Mouse (Mus musculus): ENCODE data around the gene Eif4e2. TPM values are rescaled to one million over a fixed set of nuclear protein-coding genes. Genes with fewer than 3 reads are reported as not detected.

Gene Eif4e2
- polyA plus RNA-seq, 1 experiment from 2014 or later = 101 TPM

DNA sequence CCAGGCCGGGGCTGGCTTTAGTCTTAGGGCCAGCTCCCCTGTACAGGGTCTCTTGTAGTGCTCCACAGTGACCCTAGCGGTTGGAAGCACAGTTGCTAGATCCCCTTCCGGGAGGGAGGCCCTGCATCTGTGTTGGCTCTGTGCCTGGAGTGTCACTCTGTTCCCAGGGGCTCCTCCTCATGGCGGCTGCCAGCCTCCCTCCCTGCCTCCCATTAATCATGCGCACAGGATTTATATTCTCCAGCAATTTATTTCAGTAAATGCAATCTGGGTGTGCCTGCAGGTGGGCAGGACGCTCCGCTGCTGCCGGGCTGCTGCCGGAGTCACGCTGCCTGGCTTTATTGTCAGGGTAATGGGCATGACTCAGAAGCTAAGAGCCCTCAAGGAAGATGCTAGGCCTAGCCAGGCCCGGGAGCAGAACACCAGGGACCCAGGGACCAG is 37.8 kb upstream of the Eif4e2 start:
- no peaks in the 10 kb centered on the region for H3K36me3 ChIP-seq (ENCODE audit: control insufficient read depth, insufficient read depth, low read length)
- peak; percentile 57 for ATAC-seq (ENCODE audit: insufficient number of reproducible peaks, insufficient read depth, low FRiP score, low read depth)
- H3K27ac ChIP-seq (replicated peaks in 1 of 2; ENCODE audit: control insufficient read depth in 1 of 2, insufficient read depth in 1 of 2, low read depth in 2 of 2, low read length in 2 of 2) = no peak overlapping the region
- H3K9ac ChIP-seq (ENCODE audit: low read length) = no peak overlapping the region
- H3K9me3 ChIP-seq (ENCODE audit: control insufficient read depth, low read length) = no peaks in the 10 kb centered on the region
- 23% methylated on average over 11 of the region's 11 CpGs for WGBS
- H3K27me3 ChIP-seq (ENCODE audit: control insufficient read depth, insufficient read depth, low read length) = peaks cover 45% of the 10 kb centered on the region
- H3K4me1 ChIP-seq (ENCODE audit: control insufficient read depth in 2 of 2, insufficient read depth in 2 of 2, low read length in 2 of 2) = peaks cover 5 to 7% of the 10 kb centered on the region in 2 experiments; a peak in 3 of 4 replicates
- H3K4me3 ChIP-seq (ENCODE audit: control insufficient read depth in 1 of 2, insufficient read depth in 1 of 2, low read depth in 1 of 2, low read length in 2 of 2) = no peak overlapping the region
- no peak overlapping the region for H3K4me2 ChIP-seq (ENCODE audit: low read length)

DNA sequence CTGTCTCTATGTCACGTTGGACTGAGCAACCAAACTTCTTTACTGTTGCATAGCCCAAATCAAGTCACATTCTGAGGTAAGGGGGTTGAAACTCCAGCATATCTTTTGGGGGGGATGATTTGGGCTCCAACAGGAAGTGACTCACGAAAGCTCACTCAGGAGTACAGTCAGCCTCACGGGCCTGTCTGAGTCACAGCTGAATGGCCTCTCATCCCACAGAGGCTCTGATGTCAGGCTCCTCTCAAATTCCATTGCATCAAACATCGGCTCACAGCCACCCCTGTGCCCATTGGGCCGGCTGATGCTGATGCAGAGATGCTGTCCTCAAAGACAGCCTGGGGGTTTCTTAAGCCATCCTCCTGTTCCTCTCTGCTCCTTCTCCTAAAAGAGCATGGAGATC is 32.8 kb upstream of the Eif4e2 start:
- 34% methylated on average over 5 of the region's 5 CpGs for WGBS
- peaks cover 58% of the 10 kb centered on the region for H3K27me3 ChIP-seq (ENCODE audit: control insufficient read depth, insufficient read depth, low read length)
- ATAC-seq (ENCODE audit: insufficient number of reproducible peaks, insufficient read depth, low FRiP score, low read depth) = no peak

DNA sequence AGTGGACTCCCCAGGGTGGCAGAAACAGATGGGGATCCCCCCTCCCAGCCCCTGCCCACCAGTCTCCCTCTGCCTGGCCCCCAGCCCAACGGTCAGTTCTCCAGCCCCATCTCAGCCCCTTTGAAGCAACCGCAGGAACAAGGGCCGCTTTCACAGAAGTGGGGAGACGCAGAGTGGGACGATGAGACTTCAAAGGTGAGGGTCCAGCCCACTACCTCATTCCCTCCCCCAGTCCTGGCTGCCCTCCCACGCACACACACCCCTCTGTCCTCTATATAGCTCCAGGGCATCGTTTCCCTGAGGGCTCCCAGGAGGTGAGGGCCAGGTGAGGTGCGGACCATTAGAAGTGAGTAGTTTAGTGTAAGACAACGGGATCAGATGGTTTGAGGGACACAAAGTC is 30.7 kb upstream of the Eif4e2 start, which contains the start of gene Prss56:
Prss56 (plus strand) TSS at position 301 of the 400 bp plus-strand sequence.
- H3K27ac ChIP-seq (replicated peaks in 1 of 2; ENCODE audit: control insufficient read depth in 1 of 2, insufficient read depth in 1 of 2, low read depth in 2 of 2, low read length in 2 of 2) = no peak within 1 kb of the TSS
- H3K36me3 ChIP-seq (ENCODE audit: control insufficient read depth, insufficient read depth, low read length) = no peaks in the 10 kb centered on the region
- H3K9me3 ChIP-seq (ENCODE audit: control insufficient read depth, low read length) = no peaks in the 10 kb centered on the region
- no peak for ATAC-seq (ENCODE audit: insufficient number of reproducible peaks, insufficient read depth, low FRiP score, low read depth)
- no peak within 1 kb of the TSS for H3K4me2 ChIP-seq (ENCODE audit: low read length)
- no peak within 1 kb of the TSS for H3K4me3 ChIP-seq (ENCODE audit: control insufficient read depth in 1 of 2, insufficient read depth in 1 of 2, low read depth in 1 of 2, low read length in 2 of 2)
- no peak within 1 kb of the TSS for H3K9ac ChIP-seq (ENCODE audit: low read length)
- peaks cover 77% of the 10 kb centered on the region for H3K27me3 ChIP-seq (ENCODE audit: control insufficient read depth, insufficient read depth, low read length)
- 52% methylated on average over 9 of the region's 9 CpGs for WGBS
- peaks cover 3 to 7% of the 10 kb centered on the region in 2 experiments; a peak in 2 of 4 replicates for H3K4me1 ChIP-seq (ENCODE audit: control insufficient read depth in 2 of 2, insufficient read depth in 2 of 2, low read length in 2 of 2)

More for the DNA sequence above, 32.8 kb upstream of the Eif4e2 start:
- Histone ChIP-seq H3K36me3 (ENCODE audit: control insufficient read depth, insufficient read depth, low read length) (no peaks in the 10 kb centered on the region), H3K4me2 (ENCODE audit: low read length) (no peak overlapping the region), H3K9me3 (ENCODE audit: control insufficient read depth, low read length) (no peaks in the 10 kb centered on the region), H3K27ac (replicated peaks in 1 of 2; ENCODE audit: control insufficient read depth in 1 of 2, insufficient read depth in 1 of 2, low read depth in 2 of 2, low read length in 2 of 2) (no peak overlapping the region), H3K4me1 (ENCODE audit: control insufficient read depth in 2 of 2, insufficient read depth in 2 of 2, low read length in 2 of 2) (peaks cover 4 to 6% of the 10 kb centered on the region in 2 experiments; a peak in 3 of 4 replicates), H3K4me3 (ENCODE audit: control insufficient read depth in 1 of 2, insufficient read depth in 1 of 2, low read depth in 1 of 2, low read length in 2 of 2) (no peak overlapping the region), H3K9ac (ENCODE audit: low read length) (no peak overlapping the region)

DNA sequence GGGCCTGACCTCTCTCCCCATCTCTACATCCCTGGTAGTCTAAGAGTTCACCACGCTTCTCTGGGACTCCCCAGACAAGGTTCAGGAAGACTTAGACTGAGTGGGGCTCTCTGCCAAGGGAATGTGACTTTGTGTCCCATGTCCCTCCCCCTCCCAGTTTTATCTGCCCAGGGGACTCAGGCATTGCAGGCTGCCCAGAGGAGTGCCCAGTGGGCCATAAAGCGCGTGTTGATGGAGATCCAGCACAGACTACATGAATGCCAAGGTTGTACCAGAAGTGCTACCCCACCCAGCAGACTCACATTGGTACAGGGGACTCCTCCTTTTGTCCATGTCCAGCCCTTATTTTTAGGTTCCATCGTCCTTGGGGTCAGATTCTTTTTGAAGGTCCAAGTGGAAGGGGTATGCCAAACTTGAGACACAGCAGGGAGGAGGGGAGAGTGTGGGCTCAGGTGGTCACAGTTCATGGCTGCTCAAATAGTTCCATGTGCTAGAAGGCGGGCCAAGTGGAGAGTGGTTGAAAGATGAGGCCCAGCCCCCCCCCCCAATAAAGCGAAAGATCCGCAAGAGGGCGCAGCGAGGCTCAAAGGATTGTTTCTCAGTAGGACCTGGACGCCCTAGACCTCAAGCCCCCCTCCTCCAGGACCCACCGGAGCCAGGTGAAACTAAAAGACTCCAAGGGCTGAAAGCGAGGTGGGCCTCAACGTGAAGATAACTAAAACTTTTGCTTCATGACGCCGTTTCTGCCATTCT is 29.5 kb upstream of the Eif4e2 start:
- H3K9ac ChIP-seq (ENCODE audit: low read length) = no peak overlapping the region
- H3K27ac ChIP-seq (replicated peaks in 1 of 2; ENCODE audit: control insufficient read depth in 1 of 2, insufficient read depth in 1 of 2, low read depth in 2 of 2, low read length in 2 of 2) = no peak overlapping the region
- 28% methylated on average over 15 of the region's 15 CpGs for WGBS
- peaks cover 3 to 7% of the 10 kb centered on the region in 2 experiments; a peak in 2 of 4 replicates for H3K4me1 ChIP-seq (ENCODE audit: control insufficient read depth in 2 of 2, insufficient read depth in 2 of 2, low read length in 2 of 2)
- no peak overlapping the region for H3K4me3 ChIP-seq (ENCODE audit: control insufficient read depth in 1 of 2, insufficient read depth in 1 of 2, low read depth in 1 of 2, low read length in 2 of 2)
- peak overlapping the region; percentile 8 for H3K4me2 ChIP-seq (ENCODE audit: low read length)
- H3K27me3 ChIP-seq (ENCODE audit: control insufficient read depth, insufficient read depth, low read length) = peaks cover 88% of the 10 kb centered on the region
- no peaks in the 10 kb centered on the region for H3K36me3 ChIP-seq (ENCODE audit: control insufficient read depth, insufficient read depth, low read length)
- no peaks in the 10 kb centered on the region for H3K9me3 ChIP-seq (ENCODE audit: control insufficient read depth, low read length)
- ATAC-seq (ENCODE audit: insufficient number of reproducible peaks, insufficient read depth, low FRiP score, low read depth) = no peak

DNA sequence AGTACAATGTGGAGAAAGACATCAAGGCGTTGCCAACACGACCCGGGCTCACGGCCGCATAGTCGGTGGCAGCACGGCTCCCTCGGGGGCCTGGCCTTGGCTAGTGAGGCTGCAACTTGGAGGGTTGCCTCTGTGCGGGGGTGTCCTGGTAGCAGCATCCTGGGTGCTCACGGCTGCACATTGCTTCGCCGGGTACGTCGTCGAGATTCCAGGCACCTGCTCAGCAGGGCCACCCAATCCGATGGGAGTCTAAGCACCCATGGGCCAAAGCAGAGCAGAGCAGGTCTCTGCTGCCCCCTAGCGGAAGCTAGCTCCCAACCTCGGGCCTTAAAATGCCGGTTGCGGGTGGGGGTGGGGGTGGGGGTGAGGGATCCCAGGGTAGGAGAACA is 29.0 kb upstream of the Eif4e2 start:
- 10% methylated on average over 20 of the region's 20 CpGs for WGBS
- ATAC-seq (ENCODE audit: insufficient number of reproducible peaks, insufficient read depth, low FRiP score, low read depth) = no peak
- H3K4me2 ChIP-seq (ENCODE audit: low read length) = peak overlapping the region; percentile 8
- no peaks in the 10 kb centered on the region for H3K9me3 ChIP-seq (ENCODE audit: control insufficient read depth, low read length)
- H3K4me1 ChIP-seq (ENCODE audit: control insufficient read depth in 2 of 2, insufficient read depth in 2 of 2, low read length in 2 of 2) = peaks cover 3 to 7% of the 10 kb centered on the region in 2 experiments; a peak in 2 of 4 replicates
- H3K36me3 ChIP-seq (ENCODE audit: control insufficient read depth, insufficient read depth, low read length) = no peaks in the 10 kb centered on the region
- no peak overlapping the region for H3K4me3 ChIP-seq (ENCODE audit: control insufficient read depth in 1 of 2, insufficient read depth in 1 of 2, low read depth in 1 of 2, low read length in 2 of 2)
- H3K27ac ChIP-seq (replicated peaks in 1 of 2; ENCODE audit: control insufficient read depth in 1 of 2, insufficient read depth in 1 of 2, low read depth in 2 of 2, low read length in 2 of 2) = no peak overlapping the region
- no peak overlapping the region for H3K9ac ChIP-seq (ENCODE audit: low read length)
- peaks cover 94% of the 10 kb centered on the region for H3K27me3 ChIP-seq (ENCODE audit: control insufficient read depth, insufficient read depth, low read length)

DNA sequence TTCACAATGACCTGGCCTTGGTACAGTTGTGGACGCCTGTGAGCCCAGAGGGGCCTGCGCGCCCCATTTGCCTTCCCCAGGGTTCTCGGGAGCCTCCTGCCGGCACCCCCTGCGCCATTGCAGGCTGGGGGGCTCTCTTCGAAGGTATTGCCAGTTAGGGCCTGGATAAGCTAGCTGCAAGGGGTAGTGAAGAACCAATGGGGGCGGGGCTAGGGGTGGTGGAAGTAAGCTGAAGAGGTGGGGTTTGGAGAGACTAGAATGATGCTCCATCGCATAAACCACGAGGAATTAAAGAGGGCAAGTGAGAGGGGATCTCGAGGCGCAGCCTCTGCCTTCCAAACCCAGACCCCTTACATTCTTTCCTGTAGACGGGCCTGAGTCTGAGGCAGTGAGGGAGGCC is 28.2 kb upstream of the Eif4e2 start:
- Histone ChIP-seq H3K4me3 (ENCODE audit: control insufficient read depth in 1 of 2, insufficient read depth in 1 of 2, low read depth in 1 of 2, low read length in 2 of 2) (no peak overlapping the region), H3K9me3 (ENCODE audit: control insufficient read depth, low read length) (no peaks in the 10 kb centered on the region), H3K4me2 (ENCODE audit: low read length) (no peak overlapping the region), H3K9ac (ENCODE audit: low read length) (no peak overlapping the region), H3K4me1 (ENCODE audit: control insufficient read depth in 2 of 2, insufficient read depth in 2 of 2, low read length in 2 of 2) (peaks cover 3 to 7% of the 10 kb centered on the region in 2 experiments; a peak in 2 of 4 replicates), H3K36me3 (ENCODE audit: control insufficient read depth, insufficient read depth, low read length) (no peaks in the 10 kb centered on the region), H3K27me3 (ENCODE audit: control insufficient read depth, insufficient read depth, low read length) (peaks cover 90% of the 10 kb centered on the region), H3K27ac (replicated peaks in 1 of 2; ENCODE audit: control insufficient read depth in 1 of 2, insufficient read depth in 1 of 2, low read depth in 2 of 2, low read length in 2 of 2) (no peak overlapping the region)
- 20% methylated on average over 13 of the region's 13 CpGs for WGBS
- no peak for ATAC-seq (ENCODE audit: insufficient number of reproducible peaks, insufficient read depth, low FRiP score, low read depth)

DNA sequence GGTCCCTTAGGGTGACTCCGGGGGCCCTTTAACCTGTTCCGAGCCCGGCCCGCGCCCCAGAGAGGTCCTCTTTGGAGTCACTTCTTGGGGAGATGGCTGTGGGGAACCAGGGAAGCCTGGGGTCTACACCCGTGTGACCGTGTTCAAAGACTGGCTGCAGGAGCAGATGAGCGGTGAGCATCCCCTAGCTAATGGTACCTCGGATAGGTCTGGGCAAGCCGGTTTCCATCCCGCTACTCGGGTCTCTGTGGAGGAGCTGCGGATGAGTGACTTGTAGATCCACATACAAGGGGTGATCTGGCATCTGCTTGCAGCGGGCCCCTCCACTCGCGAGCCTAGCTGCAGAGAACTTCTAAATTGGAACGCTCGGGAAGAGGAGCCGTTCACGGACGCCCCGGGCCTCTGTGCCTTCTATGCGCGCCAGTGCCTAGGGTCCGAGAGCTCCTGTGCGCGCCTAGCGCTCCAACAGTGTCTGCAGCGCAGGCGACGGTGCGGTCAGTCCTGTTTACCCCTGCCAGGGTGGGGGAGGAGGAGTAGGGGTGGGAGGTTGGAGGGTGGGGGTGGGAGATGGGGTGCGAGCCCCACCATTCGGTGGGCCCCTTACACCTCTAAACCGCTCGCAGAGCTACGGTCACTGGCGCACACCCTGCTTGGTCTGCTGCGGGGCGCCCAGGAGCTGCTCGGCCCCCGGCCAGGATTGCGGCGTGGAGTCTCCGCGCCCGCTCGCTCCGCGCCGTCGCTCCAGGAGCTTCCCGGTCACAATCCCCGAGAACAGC is 27.3 kb upstream of the Eif4e2 start:
- 3% methylated on average over 50 of the region's 54 CpGs for WGBS
- Histone ChIP-seq H3K9ac (ENCODE audit: low read length) (peak overlapping the region; percentile 70), H3K27ac (replicated peaks in 1 of 2; ENCODE audit: control insufficient read depth in 1 of 2, insufficient read depth in 1 of 2, low read depth in 2 of 2, low read length in 2 of 2) (no peak overlapping the region), H3K4me1 (ENCODE audit: control insufficient read depth in 2 of 2, insufficient read depth in 2 of 2, low read length in 2 of 2) (peaks cover 3 to 7% of the 10 kb centered on the region in 2 experiments; a peak in 2 of 4 replicates), H3K4me3 (ENCODE audit: control insufficient read depth in 1 of 2, insufficient read depth in 1 of 2, low read depth in 1 of 2, low read length in 2 of 2) (peak overlapping the region; percentile 56 to 59), H3K4me2 (ENCODE audit: low read length) (peak overlapping the region; percentile 98), H3K36me3 (ENCODE audit: control insufficient read depth, insufficient read depth, low read length) (no peaks in the 10 kb centered on the region), H3K27me3 (ENCODE audit: control insufficient read depth, insufficient read depth, low read length) (peaks cover 82% of the 10 kb centered on the region), H3K9me3 (ENCODE audit: control insufficient read depth, low read length) (no peaks in the 10 kb centered on the region)
- ATAC-seq (ENCODE audit: insufficient number of reproducible peaks, insufficient read depth, low FRiP score, low read depth) = no peak
